Mouse (Mus musculus) brown adipose tissue, adult 24 weeks (tissue): ENCODE data around the gene Fam198a. TPM values are rescaled to one million over a fixed set of nuclear protein-coding genes. Genes with fewer than 3 reads are reported as not detected.

ENCODE experiments used
- polyA plus RNA-seq: library from polyadenylated mRNA; stranded (reverse); fragments of >200 nt; gene quantifications from 2 replicates; pipeline ENCODE4 v1.2.4, GENCODE M21; 2012; ENCODE audit not compliant: missing spikeins, insufficient read depth, insufficient read length

Gene Fam198a
- polyA plus RNA-seq, 1 experiment, result 0.28 TPM

Other genes starting within 250 kb of the Fam198a start
- 2.1 and 2.8 TPM in 2 replicates for gene Sec22c, start 245.5 kb upstream of the Fam198a start, polyA plus RNA-seq
- gene Ss18l2, start 240.7 kb upstream of the Fam198a start, polyA plus RNA-seq, result 149 and 182 TPM in 2 replicates
- 20.7 and 21.6 TPM in 2 replicates for gene Nktr, start 231.8 kb upstream of the Fam198a start, polyA plus RNA-seq
- gene Zfp651, start 191.7 kb upstream of the Fam198a start, polyA plus RNA-seq, result 8.7 and 10.4 TPM in 2 replicates
- 1.4 and 2.2 TPM in 2 replicates for gene Klhl40, start 173.4 kb upstream of the Fam198a start, polyA plus RNA-seq
- gene Hhatl, start 158.5 kb upstream of the Fam198a start, polyA plus RNA-seq, result 1.7 and 2.4 TPM in 2 replicates
- gene Ccdc13, start 111.5 kb upstream of the Fam198a start, polyA plus RNA-seq, result not detected in 2 replicates
- gene Higd1a, start 92.6 kb upstream of the Fam198a start, polyA plus RNA-seq, result 439 and 453 TPM in 2 replicates
- gene Ackr2, start 52.6 kb upstream of the Fam198a start, polyA plus RNA-seq, result 1.5 TPM in 1 of 2 replicates, not detected in the other
- gene Cyp8b1, start 34.7 kb upstream of the Fam198a start, polyA plus RNA-seq, result not detected in 2 replicates
- 4.0 and 6.3 TPM in 2 replicates for gene Pomgnt2, start 46.1 kb downstream of the Fam198a start, polyA plus RNA-seq
- 78.1 and 111 TPM in 2 replicates for gene Snrk, start 166.3 kb downstream of the Fam198a start, polyA plus RNA-seq